Mouse (Mus musculus): Measurements from ENCODE around the gene Sema5a.

Gene Sema5a

GRCm38 (mm10) chr15:32306557-32307243 lies 62.1 kb downstream of the Sema5a start:
- no peak for DNase-seq (ENCODE audit: low read depth, low spot score)

DNA sequence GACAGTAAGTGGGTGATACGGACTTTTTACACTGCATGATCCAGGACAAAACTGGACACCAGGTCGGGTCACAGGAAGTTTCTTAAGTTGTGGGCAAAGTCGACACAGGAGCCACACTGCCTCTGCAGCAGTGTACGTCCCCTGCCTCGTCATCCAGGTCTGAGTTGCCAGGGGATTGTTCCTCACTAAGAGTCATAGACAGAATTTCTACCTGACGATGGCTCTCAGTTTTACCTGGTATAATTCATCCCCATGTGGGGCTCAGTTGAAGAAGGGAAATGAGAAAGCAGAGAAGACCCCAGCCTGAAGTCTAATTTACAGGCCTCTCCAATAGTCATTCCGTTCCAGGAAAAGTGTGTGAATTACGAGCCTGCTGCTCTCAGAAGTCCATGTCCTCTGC lies 66.2 kb downstream of the Sema5a start:
- no peak for DNase-seq (ENCODE audit: low read depth, low spot score)

- no peak for DNase-seq (ENCODE audit: low read depth, low spot score)
Observed at GRCm38 (mm10) chr15:32311287-32311686, 66.7 kb downstream of the Sema5a start.

GRCm38 (mm10) chr15:32317074-32317473 lies 72.5 kb downstream of the Sema5a start:
- no peak for DNase-seq (ENCODE audit: low read depth, low spot score)

DNA sequence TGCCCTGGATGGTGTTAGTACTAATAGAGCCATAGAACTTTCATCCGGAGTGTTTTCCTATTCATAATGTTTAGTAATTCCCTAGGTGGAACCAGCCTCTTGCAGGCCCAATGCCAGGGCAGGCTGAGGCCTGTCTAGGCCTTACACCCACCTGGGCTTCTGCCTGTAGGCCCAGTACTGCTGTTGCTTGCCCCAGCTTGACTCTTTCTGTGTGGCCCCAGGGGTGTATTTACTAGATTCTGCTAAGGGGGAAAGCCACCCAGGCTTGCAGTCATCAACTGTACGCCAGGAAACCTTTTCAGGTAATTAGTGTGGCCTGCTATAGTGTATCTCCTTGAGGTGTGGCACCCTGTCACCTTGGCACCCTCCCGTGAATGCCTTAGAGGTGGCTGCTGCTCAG lies 76.1 kb downstream of the Sema5a start:
- no peak for DNase-seq (ENCODE audit: low read depth, low spot score)

- DNase-seq (ENCODE audit: low read depth, low spot score) = no peak
Observed at GRCm38 (mm10) chr15:32322455-32323220, 78.0 kb downstream of the Sema5a start.

DNA sequence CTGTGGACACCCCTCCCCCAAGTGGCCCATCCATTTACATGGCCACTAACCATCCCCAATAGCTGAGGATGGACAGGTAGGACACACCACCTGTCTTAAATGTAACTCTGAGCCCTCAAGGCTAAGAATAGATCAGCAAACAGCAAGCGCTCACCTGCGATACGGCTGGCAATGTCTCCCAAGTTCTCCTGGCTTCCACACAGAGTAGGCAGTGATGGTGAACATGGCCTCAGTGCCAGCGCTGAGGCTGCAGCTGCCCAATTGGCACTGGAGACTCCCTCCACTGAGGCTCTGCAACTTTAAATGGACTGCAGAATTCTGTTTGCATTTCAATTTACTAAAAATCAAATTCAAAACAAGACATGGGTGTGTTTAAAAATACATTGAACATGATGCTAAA lies 78.6 kb downstream of the Sema5a start:
- DNase-seq (ENCODE audit: low read depth, low spot score) = no peak

GRCm38 (mm10) chr15:32324105-32324504 lies 79.5 kb downstream of the Sema5a start:
- no peak for DNase-seq (ENCODE audit: low read depth, low spot score)

GRCm38 (mm10) chr15:32328370-32329004 lies 83.9 kb downstream of the Sema5a start:
- no peak for DNase-seq (ENCODE audit: low read depth, low spot score)

GRCm38 (mm10) chr15:32329670-32330330 lies 85.2 kb downstream of the Sema5a start:
- DNase-seq (ENCODE audit: low read depth, low spot score) = no peak

DNA sequence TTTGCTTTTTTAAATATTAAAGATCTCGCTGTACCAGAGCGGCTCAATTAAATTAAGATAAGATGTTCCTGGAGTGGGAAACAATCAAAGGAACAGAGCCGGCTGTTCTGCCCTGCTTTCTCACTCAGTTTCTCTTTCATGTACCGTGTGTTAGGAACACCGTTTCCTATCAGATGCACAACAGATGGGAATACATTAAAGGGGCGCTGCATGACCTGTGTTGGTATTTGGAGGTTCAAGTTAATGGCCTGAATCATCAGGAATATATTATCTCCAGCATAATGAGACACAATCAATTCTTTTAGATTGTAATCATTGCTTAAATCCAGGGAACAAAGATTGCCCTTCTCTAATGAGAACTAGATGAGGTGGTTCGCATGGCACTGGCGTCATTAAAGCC lies 85.8 kb downstream of the Sema5a start:
- no peak for DNase-seq (ENCODE audit: low read depth, low spot score)

DNA sequence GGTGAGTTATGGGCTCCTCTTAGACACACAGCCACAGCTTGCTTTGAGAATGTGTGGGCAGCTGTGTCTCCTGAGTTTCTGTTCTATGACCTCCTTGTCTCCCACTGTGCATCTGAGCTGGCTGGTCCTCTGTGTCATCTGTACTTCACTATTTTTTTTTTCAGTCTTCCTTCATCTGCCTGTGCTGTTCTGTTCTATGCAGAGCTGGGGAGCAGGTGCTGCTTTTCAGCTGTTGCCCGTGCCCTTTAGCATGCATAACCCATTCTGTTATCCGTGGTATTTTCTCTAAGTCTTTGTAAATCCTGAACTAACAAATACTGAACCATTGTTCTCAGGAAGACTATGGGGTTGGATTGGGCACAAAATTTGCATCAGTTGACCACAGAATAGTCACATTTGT lies 86.4 kb downstream of the Sema5a start:
- DNase-seq (ENCODE audit: low read depth, low spot score) = no peak

GRCm38 (mm10) chr15:32333456-32333855 lies 88.8 kb downstream of the Sema5a start:
- no peak for DNase-seq (ENCODE audit: low read depth, low spot score)

GRCm38 (mm10) chr15:32337810-32338209 lies 93.2 kb downstream of the Sema5a start:
- DNase-seq (ENCODE audit: low read depth, low spot score) = no peak

DNA sequence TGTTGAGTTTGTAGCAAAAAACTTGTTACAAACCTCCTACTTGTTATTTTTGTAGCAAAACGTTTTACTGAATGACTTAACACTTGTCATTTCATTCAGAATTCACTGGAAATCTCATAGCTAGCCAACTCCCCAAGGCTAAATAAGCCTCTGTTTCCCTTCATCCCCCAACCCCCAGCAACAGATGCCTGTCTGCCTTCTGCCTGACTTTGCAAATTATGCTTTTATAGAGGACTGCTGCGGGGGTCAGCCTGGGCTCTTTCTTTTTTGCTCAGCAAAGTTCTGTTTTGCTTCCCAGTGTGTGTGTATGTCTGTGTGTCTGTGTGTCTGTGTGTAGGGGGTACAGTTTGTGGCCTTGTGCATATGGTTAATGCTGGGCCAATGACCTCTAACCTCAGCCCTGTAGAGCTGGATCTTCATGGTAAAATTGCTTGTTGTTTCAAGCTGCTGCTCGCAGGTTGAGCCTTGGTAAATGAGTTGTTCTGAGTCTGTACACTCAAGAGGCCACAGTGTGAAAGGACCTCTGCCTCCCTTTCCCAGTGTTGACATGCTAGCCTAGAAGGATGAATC lies 94.2 kb downstream of the Sema5a start:
- no peak for DNase-seq (ENCODE audit: low read depth, low spot score)

GRCm38 (mm10) chr15:32339426-32339825 lies 94.8 kb downstream of the Sema5a start:
- DNase-seq (ENCODE audit: low read depth, low spot score) = no peak

GRCm38 (mm10) chr15:32341423-32341822 lies 96.8 kb downstream of the Sema5a start:
- DNase-seq (ENCODE audit: low read depth, low spot score) = no peak

DNA sequence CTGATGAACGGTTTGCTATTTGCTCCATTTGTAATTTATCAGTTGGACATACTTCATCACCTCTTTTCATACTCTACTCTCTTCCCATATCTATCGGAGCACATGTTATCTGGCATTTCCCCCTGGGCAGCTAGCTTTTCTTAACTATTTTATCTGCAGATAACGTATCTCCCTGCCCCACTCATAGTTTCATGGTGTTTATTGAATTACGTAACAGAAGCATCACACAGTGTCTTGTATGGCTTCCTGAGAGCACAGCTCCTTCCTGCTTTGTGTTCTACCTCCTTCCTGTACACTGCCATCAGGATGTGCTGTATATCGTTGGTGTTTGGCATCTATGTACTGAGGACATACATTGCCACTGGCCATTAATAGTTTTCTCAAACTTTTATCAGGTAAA lies 98.9 kb downstream of the Sema5a start:
- no peak for DNase-seq (ENCODE audit: low read depth, low spot score)

DNA sequence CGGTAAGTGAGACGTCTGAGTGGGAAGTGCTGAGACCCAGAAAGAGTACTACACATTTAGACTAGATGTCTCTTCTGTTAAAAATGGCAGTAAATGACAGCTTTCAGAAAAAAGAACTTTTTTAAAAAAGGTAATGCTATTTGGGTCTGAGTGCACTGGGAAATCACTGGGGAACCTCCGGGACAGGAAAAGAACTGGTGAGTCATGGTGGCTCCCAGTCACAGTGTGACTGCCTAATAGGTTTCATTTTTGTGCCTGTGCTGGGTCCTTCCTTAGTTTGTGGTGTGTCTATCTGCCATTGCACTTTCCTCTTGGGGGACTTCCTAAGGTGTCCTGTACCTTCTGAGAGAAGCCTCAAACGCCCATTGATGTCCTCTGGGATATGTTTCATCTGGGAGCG lies 102.7 kb downstream of the Sema5a start:
- no peak for DNase-seq (ENCODE audit: low read depth, low spot score)

GRCm38 (mm10) chr15:32349276-32349675 lies 104.7 kb downstream of the Sema5a start:
- no peak for DNase-seq (ENCODE audit: low read depth, low spot score)

DNA sequence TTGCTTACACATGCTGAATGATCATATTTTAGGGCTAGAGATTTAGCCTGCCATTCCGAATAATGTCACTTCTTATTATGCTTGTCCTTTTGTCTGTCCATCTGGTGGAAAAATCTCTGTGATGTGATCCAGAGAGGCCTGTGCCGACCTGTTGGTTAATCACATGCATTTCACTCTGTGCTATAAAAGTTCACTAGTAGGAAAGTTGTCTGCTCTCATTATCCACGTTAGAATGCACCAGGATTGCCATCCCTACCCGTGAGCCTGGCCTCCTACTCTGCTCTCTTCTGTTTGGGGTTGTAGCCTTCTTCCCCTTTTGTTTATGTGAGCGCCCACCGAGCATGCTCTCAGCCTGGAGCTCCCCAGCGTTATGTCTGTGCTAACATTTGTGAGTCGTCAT lies 108.4 kb downstream of the Sema5a start:
- DNase-seq (ENCODE audit: low read depth, low spot score) = no peak

- DNase-seq (ENCODE audit: low read depth, low spot score) = no peak
Observed at GRCm38 (mm10) chr15:32353513-32353912, 108.9 kb downstream of the Sema5a start.
